Mouse (Mus musculus): Measurements from ENCODE around the gene Bmf. TPM values are rescaled to one million over a fixed set of nuclear protein-coding genes. Genes with fewer than 3 reads are reported as not detected.
A peak's percentile ranks its signal among the peaks of the same experiment; 100 is the strongest.

Bmf gene
- polyA plus RNA-seq, 1 experiment from 2014 or later = 4.3 TPM

DNA sequence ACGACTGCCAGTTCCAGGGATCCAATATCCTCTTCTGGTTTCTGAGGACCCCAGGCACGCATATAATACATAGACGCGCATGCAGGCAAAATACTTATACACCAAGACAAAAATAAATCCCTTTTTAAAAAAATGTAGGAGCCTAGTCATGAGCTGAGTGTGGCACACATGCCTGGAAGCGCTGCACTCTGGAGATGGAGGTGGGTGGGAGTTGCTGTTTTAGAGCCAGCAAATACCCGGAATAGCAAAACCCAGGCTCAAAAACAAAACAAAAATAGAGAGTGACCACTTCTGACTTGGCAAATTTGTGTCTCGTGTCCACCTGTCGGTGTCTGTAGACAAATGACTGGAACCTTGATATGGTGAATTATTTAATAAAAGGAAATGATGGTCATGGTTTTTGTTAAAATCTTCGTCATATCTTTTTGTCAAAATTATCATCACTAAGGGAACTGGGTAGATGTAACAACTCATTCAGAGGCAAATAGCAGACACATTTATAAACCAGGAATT, 65.0 kb downstream of the Bmf start:
- ATAC-seq (replicated peaks) = no peak
- 86% methylated on average over 9 of the region's 9 CpGs for WGBS
- no peak overlapping the region for H3K4me3 ChIP-seq
- no peak overlapping the region for H3K27ac ChIP-seq
- H3K4me2 ChIP-seq = no peak overlapping the region
- H3K9ac ChIP-seq = no peak overlapping the region
- H3K4me1 ChIP-seq = no peaks in the 10 kb centered on the region
- no peaks in the 10 kb centered on the region for H3K36me3 ChIP-seq (replicated peaks)
- H3K9me3 ChIP-seq = no peaks in the 10 kb centered on the region
- H3K27me3 ChIP-seq (replicated peaks) = no peaks in the 10 kb centered on the region

DNA sequence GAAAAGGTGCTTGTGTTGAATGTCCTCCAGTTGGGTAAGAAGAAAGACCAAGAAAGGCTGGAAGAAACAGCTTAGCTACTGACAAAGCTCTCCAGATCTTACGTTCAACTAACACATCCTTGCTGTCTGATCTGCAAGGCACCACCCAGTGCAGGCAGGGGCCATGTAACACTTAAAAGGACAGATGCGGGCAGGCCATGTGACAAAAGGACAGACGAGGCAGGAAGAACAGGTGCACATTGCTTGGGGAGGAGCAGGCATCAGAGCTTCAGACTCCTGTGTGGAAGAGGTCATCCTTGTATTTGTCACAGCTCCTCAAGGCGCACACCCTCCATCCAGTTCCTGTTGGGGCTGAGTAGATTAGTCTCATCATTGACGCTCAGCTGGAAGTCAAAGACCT, 66.5 kb downstream of the Bmf start:
- Histone ChIP-seq H3K4me1 (peaks cover 9% of the 10 kb centered on the region), H3K4me3 (no peak overlapping the region), H3K27me3 (replicated peaks) (no peaks in the 10 kb centered on the region), H3K36me3 (replicated peaks) (no peaks in the 10 kb centered on the region), H3K27ac (no peak overlapping the region), H3K9ac (no peak overlapping the region), H3K9me3 (no peaks in the 10 kb centered on the region), H3K4me2 (no peak overlapping the region)
- ATAC-seq (replicated peaks) = no peak
- 91% methylated on average over 5 of the region's 5 CpGs for WGBS

DNA sequence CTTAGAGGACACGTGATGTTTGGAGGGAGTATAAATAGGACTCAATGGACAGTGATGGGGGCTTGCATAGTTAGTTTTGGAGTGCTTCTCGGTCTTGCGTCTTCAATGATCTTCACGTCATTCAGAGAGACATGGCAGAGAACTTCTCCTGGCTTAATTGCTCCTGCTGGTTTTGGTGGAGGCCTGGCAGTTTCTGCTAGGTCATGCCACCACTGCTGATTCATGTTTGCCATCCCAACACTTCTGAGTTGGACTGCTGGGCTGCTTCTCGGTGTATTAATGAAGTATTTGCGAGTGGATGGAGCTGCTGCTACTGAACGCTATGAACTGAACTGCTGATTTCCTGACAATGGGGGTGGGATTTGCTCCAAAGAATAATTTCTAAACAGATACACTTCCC, 68.6 kb downstream of the Bmf start:
- 94% methylated on average over 7 of the region's 7 CpGs for WGBS
- H3K27me3 ChIP-seq (replicated peaks) = no peaks in the 10 kb centered on the region
- peaks cover 15% of the 10 kb centered on the region for H3K4me1 ChIP-seq
- no peak overlapping the region for H3K9ac ChIP-seq
- H3K4me3 ChIP-seq = no peak overlapping the region
- peaks cover 4% of the 10 kb centered on the region for H3K36me3 ChIP-seq (replicated peaks)
- no peak overlapping the region for H3K27ac ChIP-seq
- ATAC-seq (replicated peaks) = no peak
- no peak overlapping the region for H3K4me2 ChIP-seq
- H3K9me3 ChIP-seq = no peaks in the 10 kb centered on the region

DNA sequence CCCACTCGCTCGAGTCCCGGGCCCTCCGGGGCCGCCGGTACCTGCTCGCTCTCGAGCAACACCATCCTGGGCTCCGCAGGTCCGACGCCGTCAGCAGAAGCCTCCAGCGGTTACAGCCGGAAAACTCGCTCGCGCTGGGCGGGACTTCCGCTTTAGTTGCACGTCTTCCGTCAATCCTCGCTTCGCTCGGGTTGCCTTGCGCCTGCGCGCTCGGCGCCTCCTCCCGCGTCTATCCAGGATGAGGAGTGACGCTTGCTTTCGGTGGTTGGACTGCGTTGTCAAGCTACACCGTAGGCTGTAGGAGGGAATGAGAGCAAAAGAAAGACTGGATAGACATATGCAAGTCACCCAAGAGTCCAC, 70.0 kb downstream of the Bmf start, which contains the start of gene Srp14:
Gene Srp14, minus strand, starts transcription at position 162 of the 360 bp plus-strand sequence.
- H3K27ac ChIP-seq = peak within 1 kb of the TSS; percentile 86
- peak within 1 kb of the TSS; percentile 78 for H3K4me2 ChIP-seq
- H3K9ac ChIP-seq = peak within 1 kb of the TSS; percentile 99
- peaks cover 15% of the 10 kb centered on the region for H3K4me1 ChIP-seq
- H3K27me3 ChIP-seq (replicated peaks) = no peaks in the 10 kb centered on the region
- H3K36me3 ChIP-seq (replicated peaks) = peaks cover 15% of the 10 kb centered on the region
- peak; percentile 97 for ATAC-seq (replicated peaks)
- peak within 1 kb of the TSS; percentile 81 for H3K4me3 ChIP-seq
- no peaks in the 10 kb centered on the region for H3K9me3 ChIP-seq
- under 1% methylated on average over 35 of the region's 35 CpGs for WGBS

DNA sequence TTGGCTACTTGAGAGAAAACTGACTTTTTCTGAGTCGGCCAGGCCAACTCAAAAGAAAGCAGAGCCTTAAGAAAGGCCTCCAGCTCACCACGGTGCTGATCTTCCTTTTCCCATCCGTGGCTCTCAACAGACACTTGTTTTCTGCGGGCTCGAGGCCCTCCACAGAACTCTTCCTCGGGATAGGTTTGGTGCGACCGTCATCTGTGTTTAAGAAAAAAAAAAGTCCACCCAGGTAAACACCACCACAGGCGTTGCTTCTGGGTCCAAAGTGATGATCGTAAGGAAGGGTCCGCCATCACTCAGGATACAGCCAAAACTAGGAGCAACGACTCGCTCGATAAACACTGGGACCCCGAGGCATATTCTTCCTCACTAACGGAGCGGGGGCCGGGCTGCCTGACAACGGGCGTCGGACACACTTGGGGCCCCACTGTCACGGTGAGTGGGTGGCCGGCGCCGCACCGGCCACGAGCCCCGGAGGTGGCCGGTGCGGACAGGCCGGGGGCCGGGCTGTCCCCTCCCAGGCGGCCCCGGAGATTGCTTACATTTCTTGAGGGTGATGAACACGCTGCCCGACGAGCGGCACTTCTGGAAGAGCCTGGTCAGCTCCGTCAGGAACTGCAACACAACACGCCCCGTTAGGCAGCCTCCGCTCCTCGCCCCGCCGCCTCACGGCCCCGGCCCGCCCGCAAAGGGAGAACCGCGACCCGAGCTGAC, 70.5 kb downstream of the Bmf start:
- ATAC-seq (replicated peaks) = peak; percentile 0; the same call in 1 of the 2 replicates
- H3K9me3 ChIP-seq = no peaks in the 10 kb centered on the region
- peaks cover 15% of the 10 kb centered on the region for H3K4me1 ChIP-seq
- peak overlapping the region; percentile 78 for H3K4me2 ChIP-seq
- no peaks in the 10 kb centered on the region for H3K27me3 ChIP-seq (replicated peaks)
- H3K4me3 ChIP-seq = peak overlapping the region; percentile 81
- H3K36me3 ChIP-seq (replicated peaks) = peaks cover 20% of the 10 kb centered on the region
- WGBS = 3% methylated on average over 47 of the region's 52 CpGs
- H3K9ac ChIP-seq = peak overlapping the region; percentile 99
- H3K27ac ChIP-seq = peak overlapping the region; percentile 86

Other genes starting within 250 kb of the Bmf start
- gene Gpr176, start 176.3 kb downstream of the Bmf start, polyA plus RNA-seq (2015; fragmentation: Nextera tagmentation; extraction: Ambion mirVana) = 6.5 and 6.8 TPM in 2 replicates
- 8.5 and 10.0 TPM in 2 replicates for gene Eif2ak4, start 161.1 kb downstream of the Bmf start, polyA plus RNA-seq (2015; fragmentation: Nextera tagmentation; extraction: Ambion mirVana)
- 303 and 315 TPM in 2 replicates for gene Srp14, start 70.0 kb downstream of the Bmf start, polyA plus RNA-seq (2015; fragmentation: Nextera tagmentation; extraction: Ambion mirVana)
- 10.7 and 15.0 TPM in 2 replicates for gene Bub1b, start 48.5 kb upstream of the Bmf start, polyA plus RNA-seq (2015; fragmentation: Nextera tagmentation; extraction: Ambion mirVana)
- gene Pak6, start 113.6 kb upstream of the Bmf start, polyA plus RNA-seq (2015; fragmentation: Nextera tagmentation; extraction: Ambion mirVana) = 67.8 and 69.1 TPM in 2 replicates
- not detected in 2 replicates for gene Ankrd63, start 154.3 kb upstream of the Bmf start, polyA plus RNA-seq (2015; fragmentation: Nextera tagmentation; extraction: Ambion mirVana)
- gene Plcb2, start 178.8 kb upstream of the Bmf start, polyA plus RNA-seq (2015; fragmentation: Nextera tagmentation; extraction: Ambion mirVana) = 0.43 and 0.71 TPM in 2 replicates
- 20.5 and 21.6 TPM in 2 replicates for gene Inafm2, start 196.1 kb upstream of the Bmf start, polyA plus RNA-seq (2015; fragmentation: Nextera tagmentation; extraction: Ambion mirVana)
- 1.3 and 2.1 TPM in 2 replicates for gene Ccdc9b, start 213.0 kb upstream of the Bmf start, polyA plus RNA-seq (2015; fragmentation: Nextera tagmentation; extraction: Ambion mirVana)
- gene Phgr1, start 223.1 kb upstream of the Bmf start, polyA plus RNA-seq (2015; fragmentation: Nextera tagmentation; extraction: Ambion mirVana) = not detected in 2 replicates
- gene Disp2, start 230.0 kb upstream of the Bmf start, polyA plus RNA-seq (2015; fragmentation: Nextera tagmentation; extraction: Ambion mirVana) = 65.5 and 75.2 TPM in 2 replicates

All from midbrain, embryonic 15.5 days (tissue).